Mouse (Mus musculus) forelimb bud, embryonic 11.5 days (tissue): ENCODE results near the gene C1ra.
A peak's percentile ranks its signal among the peaks of the same experiment; 100 is the strongest.
"Not testable (repeated sequence)": the region's sequence is repeated elsewhere in the genome, so short reads cannot be mapped to it uniquely, and the experiment has no call there.

Experiments used
- DNase-seq: peaks from one replicate; pipeline ENCODE4 v3.0.0-alpha.2; 2012; ENCODE audit warnings: low read depth, low spot score

The C1ra gene

GRCm38 (mm10) chr6:124485414-124486144, 26.6 kb upstream of the C1ra start:
- DNase-seq = no peak

DNA sequence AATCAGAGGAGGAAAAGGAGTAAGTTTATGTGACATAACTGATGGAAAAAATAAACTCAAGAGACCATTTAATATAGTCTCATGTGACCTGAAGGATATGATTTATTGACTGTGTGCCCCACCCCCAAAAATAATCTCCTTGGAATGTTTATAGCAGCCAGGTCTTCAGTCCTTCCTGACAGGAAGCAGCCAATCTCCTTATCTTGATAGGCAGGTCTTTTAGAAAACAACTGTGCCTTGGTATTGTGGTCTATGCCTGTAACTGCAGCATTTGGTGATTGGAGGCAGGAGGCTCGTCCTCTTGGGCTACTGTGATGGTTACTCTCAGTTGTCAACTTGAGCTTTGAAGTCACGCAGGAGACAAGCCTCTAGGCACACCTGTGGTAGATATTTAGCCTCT, 24.7 kb upstream of the C1ra start:
- no peak for DNase-seq

DNA sequence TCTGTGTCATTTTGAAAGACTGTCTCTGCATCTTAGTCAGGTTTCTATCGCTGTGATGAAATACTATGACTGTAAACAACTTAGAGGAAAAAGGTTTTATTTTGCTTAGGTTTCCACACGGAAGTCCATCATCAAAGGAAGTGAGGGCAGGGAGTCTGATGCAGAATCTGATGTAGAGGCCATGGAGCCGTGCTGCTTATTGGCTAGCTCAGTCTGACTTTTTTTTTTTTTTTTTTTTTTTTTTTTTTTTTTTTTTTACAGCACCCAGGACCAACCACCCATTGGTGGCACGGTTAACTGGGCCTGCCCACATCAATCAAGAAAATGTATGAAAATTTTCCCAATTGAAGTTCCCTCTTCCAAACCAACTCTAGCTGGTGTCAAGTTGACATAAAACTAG, 23.3 kb upstream of the C1ra start:
- no peak for DNase-seq

DNA sequence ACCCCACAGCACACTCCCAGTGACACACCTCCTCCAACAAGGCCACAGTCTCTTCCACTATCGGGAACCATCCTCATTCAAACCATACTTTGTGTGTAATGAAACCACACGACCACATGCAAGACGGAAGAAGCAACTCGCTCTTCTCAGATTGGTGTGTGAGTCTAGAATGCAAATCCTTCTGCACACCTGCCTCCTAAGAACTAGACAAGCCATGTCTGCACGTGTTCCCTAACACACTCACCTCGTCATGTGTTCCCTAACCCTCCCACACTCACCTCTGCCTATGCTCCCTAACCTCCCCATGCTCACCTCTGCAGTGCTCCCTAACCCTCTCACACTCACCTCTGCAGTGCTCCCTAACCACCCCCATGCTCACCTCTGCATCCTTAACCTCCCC, 20.8 kb upstream of the C1ra start:
- no peak for DNase-seq

DNA sequence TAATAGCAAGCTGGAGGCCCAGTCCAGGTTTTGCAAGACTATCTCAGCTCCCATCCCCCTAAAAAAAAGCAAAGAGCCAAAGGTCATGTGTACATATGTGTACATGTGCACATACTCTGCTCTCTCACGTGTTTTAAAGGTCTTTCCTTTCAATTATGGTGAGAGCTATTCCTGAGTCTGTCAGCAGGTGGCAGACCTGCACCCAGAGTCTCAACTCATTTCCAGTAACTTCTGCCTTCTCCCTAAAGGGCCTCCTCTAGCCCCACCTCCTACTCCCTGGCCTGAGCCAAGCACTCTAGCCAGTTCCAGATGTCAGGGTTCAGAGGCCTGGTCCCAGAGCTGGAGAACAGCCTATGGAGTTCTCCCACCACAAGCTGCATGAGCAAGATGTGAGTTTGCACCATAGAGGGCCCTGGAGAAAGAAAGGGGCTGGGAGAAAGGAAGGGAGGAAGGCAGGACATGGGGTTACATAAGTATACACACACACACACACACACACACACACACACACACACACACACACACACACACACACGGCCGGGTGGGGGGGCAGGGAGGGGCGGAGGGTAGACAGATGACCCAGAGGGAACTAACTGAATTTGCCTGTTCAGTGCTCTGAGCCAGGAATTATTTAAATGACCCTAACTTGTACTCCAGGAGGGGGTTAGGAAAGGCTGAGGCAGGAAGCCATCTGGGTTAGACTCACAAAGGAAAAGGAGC, 19.2 kb upstream of the C1ra start, which contains the start of gene C1rl:
Gene C1rl, plus strand, starts transcription at position 272 of the 720 bp plus-strand sequence.
- DNase-seq = peak; percentile 89

- DNase-seq = no peak
These were observed 18.3 kb upstream of the C1ra start for GRCm38 (mm10) chr6:124493886-124494285.

GRCm38 (mm10) chr6:124496054-124496453, 16.2 kb upstream of the C1ra start:
- no peak for DNase-seq

DNA sequence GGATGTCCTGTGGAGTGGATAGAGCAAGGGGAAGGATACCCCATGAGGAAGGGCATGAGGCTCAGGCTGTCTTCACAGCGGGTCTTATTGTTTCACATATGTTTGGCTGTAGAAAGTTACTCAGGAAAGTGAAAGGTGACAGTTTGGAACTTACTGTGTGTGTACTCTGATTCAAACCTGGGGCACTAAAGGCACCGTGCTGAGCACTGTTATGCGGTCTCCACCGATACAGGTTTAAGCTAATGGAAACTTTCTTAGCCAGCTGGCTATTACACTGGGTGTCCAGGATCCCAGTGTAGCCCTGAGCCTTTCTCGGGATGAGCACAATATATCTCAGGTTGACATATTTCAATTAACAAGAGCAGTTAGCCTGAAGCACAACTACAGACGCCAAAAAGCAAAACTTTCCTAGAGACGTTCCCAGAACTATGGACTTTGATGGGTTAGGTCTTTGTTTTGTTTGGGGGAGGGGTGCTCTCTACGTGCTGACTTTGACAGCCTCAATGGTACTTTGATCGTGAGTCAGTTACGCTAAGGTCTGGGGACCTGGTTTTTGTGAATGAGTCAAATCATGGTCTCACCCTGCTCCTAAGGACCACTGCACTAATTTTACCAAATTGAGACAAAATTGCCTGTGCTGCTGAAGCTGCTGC, 12.2 kb upstream of the C1ra start:
- no peak for DNase-seq

DNA sequence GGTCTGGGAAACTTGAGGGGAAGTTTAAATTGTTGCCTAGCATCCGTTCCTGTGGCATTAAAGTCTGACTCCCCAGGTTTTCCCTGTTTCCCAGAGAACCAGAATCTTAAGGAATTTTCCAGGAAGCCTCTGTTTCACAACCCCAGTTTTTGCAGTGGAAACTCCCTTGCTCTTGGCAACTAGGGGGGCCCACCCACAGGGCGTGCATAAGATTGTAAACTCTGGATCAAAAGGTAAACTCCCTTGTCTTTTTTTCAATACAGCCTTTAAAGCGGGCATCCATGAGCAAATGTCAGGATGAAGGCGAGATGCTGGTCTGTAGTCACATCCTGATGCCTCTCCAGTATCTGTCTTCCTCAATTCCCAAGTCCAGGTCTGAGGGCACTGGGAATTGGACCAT, 10.7 kb upstream of the C1ra start:
- DNase-seq = no peak

DNA sequence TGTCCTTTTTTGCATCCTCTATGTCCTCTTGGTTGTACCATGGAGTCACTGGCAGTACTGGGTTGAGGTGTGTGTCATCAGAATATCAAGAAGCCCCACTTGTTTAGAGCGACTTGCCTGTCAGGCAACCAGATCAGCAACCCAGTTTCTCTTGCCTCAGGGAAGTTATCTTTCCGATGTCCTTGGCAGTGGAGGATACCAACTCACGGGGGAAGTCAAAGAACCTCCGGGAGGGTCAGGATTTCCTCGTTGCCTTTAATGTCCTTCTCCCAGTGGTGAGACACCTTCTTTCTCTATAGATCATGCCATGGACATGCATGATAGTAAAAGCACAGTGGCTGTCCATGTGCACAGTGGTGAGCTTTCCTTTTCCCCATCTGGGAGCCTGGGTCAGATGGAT, 10.2 kb upstream of the C1ra start:
- no peak for DNase-seq

DNA sequence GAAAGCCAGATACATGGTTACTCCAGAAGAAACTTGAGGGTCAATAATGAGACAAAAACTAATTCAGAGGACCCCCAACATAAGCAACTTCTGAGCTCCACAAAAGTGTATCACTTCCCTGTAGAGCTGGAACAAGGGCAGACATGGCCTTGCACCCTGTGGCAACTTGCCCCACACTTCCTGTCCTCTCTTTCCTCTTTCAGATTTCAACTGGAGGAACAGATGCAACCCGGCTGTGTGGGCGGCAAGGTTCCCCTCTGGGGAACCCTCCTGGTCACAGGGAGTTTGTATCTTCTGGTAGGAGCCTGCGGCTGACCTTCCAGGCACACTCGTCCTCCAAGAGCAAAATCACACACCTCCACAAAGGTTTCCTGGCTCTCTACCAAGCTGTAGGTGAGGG, 7.2 kb upstream of the C1ra start:
- DNase-seq = no peak

DNA sequence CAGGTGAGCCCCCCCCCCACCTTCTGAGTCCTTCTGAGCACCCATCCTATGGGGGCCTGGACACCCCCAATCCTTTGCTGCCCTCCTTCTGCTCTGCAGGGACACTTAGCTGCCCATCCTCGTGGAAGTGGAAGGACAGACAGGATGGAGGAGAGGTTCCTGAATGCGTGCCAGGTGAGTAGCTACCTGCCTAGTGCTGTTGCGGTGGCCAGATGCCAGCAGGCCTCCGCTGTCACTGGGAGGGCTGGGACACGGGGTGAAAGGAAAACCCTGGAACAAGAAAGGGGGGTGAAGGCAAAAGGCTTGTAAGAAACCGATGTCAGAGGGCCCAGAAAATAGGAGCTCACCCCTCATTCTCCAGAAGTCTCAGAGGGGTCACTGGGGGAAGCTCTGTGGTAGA, 5.2 kb upstream of the C1ra start:
- DNase-seq = no peak

GRCm38 (mm10) chr6:124508292-124508691, 3.9 kb upstream of the C1ra start:
- DNase-seq = no peak

DNA sequence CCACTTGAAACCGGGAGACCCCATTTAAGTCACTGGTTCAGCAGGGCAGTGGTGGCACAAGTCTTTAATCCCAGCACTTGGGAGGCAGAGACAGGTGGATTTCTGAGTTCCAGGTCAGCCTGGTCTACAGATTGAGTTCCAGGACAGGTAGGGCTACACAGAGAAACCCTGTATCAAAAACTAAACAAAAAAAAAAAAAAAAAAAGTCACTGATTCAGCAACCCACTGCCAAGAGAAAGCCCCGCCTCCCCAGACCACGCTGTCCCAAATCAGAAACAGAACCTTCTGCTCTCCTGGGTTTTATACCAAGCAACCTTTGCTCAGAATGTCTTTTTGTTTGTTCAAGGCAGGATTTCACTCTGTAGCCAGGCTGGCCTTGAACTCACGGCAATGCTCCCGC, 3.0 kb upstream of the C1ra start:
- DNase-seq = not testable (repeated sequence)

GRCm38 (mm10) chr6:124511936-124512335, 269 bp upstream of the C1ra start:
- DNase-seq = no peak

DNA sequence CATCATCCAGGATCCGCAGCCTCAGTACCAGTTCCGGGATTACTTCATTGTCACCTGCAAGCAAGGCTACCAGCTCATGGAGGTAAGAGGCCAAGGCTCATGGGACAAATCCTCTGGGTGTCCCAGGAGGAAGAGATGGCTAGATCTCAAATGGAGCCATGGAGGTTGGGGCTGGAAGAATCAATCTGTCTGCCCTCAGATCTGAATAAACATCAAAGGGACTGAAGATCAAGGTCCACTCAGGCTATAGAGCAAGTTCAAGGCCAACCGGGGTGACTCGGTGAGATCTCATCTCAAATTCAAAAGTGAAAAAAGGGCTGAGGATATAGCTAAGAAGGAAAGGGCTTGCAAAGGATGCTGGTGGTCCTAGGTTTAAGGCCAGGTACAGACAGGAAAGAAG, 5.5 kb downstream of the C1ra start:
- not testable (repeated sequence) for DNase-seq

- DNase-seq = not testable (repeated sequence)
These were observed 9.9 kb downstream of the C1ra start for GRCm38 (mm10) chr6:124522082-124522481.

GRCm38 (mm10) chr6:124527881-124528280, 15.7 kb downstream of the C1ra start:
- DNase-seq = no peak

GRCm38 (mm10) chr6:124531077-124531476, 18.9 kb downstream of the C1ra start:
- no peak for DNase-seq

DNA sequence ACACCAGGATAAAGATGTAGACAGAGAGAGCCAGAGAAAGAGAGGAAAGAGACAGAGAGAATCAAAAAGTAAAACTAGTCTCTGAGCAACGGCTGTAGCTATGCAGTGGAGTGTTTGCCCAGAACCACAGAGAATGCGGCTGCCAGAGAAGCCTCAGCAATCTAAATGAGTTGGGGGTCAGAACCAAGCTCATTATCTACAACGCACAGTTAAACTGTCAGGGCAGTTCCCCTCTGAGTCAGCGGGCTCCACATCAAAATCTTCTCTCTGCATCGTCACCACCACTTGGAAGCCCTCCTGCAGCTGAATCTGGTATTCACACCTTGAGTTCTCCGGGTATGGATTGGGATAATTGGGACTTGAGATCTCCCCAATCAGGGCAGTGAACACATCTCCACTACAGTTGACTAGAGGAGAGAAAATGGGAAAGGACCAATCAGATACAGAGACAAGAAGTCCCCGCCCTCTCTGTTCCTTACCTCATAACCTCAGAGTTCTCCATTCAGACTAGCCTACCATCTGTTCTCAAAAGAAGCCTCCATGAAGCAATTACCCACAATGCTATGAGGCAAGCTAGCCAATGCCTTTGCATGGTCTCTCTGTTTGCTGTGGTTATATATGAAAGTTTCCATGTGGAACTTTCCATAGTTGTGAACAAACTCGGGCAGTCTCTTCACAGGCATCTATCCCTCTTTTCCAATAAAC, 24.1 kb downstream of the C1ra start:
- DNase-seq = not testable (repeated sequence)

DNA sequence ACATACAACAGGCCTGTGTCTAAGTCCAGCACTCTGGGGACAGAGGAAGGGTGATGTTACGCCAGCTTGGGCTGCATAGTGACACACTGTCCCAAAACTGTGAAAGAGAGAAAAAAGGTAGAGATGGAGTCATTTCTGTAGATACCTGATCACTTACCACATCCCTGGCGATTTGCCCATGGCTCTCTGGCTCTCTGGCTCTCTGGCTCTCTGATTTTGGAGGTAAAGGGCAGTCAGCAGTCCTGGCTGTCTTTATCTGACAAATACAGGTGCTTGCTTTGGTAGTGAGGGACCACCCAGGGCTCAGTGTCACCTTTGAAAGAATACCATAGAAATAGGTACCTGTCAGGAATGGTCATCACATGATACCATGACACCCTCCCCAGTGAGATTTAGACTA, 29.0 kb downstream of the C1ra start:
- DNase-seq = not testable (repeated sequence)

DNA sequence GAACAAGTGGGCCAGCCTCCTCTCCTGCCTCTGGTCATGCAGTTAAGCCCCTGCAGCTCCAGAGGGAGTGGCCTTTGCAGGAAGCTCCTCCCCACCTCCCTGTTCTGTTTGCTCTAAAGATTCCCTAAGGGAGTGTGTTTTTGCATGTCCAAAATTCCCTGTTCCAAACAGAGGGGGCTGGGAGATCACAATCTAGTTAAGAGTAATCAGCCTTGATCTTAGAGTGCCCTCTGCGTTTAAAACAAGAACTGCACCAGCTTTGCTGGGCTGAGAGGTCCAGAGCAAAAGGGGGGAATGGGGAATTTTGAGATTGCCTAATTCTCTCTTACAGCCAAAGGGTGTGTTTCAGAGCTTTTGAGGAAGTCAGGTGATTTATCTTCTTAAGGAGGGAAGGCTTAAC, 30.1 kb downstream of the C1ra start, which contains the start of gene C1s1:
Gene C1s1, minus strand, starts transcription at position 76 of the 400 bp plus-strand sequence.
- DNase-seq = peak; percentile 24
